Mouse (Mus musculus) liver, postnatal 0 days (tissue): Measurements from ENCODE around the gene Hs3st5.

Experiments
- CTCF ChIP-seq: sonication (generic); IDR thresholded peaks from 2 replicates; pipeline ENCODE4 v1.5.1; 2016; ENCODE audit warnings: antibody characterized with exemption, low read depth
- EP300 ChIP-seq: IDR thresholded peaks from 2 replicates; pipeline ENCODE4 v1.6.1; 2016; ENCODE audit warnings: antibody characterized with exemption, low read depth, mild to moderate bottlenecking

DNA sequence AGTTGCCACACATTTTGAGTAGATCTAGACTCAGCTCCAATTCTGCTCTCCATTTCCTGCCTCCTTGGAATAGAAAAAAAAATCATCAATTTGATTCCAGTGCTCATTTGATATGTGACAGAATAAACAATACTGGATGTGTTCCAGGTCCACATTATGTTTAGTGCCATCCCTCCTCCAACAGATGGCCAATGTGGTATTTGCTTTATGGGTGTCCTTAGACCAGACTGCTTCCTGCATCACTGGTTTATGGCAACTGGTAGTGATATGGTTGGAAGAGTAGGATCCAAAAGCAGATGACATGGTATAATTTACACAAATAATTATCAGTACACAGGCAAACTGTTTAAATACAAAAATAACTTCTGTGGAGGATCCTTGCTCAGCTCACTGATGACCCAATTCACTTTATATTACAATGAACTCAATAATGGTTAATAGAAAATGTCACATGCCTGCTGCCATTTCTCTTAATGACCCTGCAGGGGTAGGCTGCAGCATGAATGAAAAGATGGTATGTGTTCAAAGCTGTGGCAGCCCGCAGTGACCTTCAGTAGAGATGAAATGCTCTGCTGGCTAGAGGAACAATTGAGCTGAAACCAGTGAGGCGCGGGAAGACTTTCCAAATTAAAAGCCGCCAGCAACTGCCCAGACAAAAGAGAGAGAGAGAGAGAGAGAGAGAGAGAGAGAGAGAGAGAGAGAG is 27.2 kb downstream of the Hs3st5 start:
- TF ChIP-seq CTCF (no peak), EP300 (no peak)
